Mouse (Mus musculus): Measurements from ENCODE around the gene Trpm4.
A peak's percentile ranks its signal among the peaks of the same experiment; 100 is the strongest.

DNA sequence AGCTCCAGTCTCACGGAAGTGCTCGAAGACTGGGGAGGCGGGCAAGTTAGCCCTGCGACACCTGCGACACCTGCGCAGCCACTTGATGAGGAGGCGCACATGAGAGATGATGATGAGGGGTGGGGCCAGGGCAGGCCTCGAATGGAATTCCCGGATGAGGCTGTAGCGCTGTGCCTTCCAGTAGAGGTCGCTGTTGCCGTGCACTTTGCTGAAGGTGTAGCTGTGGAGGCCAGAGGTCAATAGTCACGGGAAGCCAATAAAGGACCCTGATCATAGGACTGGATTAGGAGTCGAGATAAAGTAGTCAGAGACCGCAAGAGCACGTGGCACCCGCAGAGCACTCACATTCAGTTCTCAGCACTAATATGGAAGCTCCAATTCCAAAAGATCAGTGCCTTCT, 28.3 kb downstream of the Trpm4 start:
- peak; percentile 61 for TF ChIP-seq CTCF (IDR thresholded peaks at IDR 0.05; ENCODE audit: low read depth, low read length)
- no peak for TF ChIP-seq POLR2A (IDR thresholded peaks at IDR 0.05; ENCODE audit: borderline replicate concordance, low read depth, low read length)

Data from bone marrow macrophage, adult 2 months (primary cell).